Mouse (Mus musculus) megakaryocyte, embryonic 14.5 days (primary cell): Measurements from ENCODE around the gene Pogk.

ENCODE experiments used
- FLI1 ChIP-seq: IDR thresholded peaks from 2 replicates; pipeline ENCODE4 v1.6.1; 2012; ENCODE audit warnings: low read length, inconsistent platforms, mixed read lengths
- GATA1 ChIP-seq: IDR thresholded peaks from 3 replicates; pipeline ENCODE4 v1.6.1; 2012; ENCODE audit warnings: mixed read lengths, low read length, inconsistent platforms, borderline replicate concordance

GRCm38 (mm10) chr1:166441992-166442391, 32.3 kb upstream of the Pogk start:
- no peak for TF ChIP-seq GATA1
- TF ChIP-seq FLI1, result no peak
